Mouse (Mus musculus) retina, postnatal 7 days (tissue): ENCODE data around the gene Ptrhd1.

Experiments used
- DNase-seq: peaks from one replicate; pipeline ENCODE4 v3.0.0-alpha.2; 2012; ENCODE audit warnings: low read depth, low spot score

Gene Ptrhd1

DNA sequence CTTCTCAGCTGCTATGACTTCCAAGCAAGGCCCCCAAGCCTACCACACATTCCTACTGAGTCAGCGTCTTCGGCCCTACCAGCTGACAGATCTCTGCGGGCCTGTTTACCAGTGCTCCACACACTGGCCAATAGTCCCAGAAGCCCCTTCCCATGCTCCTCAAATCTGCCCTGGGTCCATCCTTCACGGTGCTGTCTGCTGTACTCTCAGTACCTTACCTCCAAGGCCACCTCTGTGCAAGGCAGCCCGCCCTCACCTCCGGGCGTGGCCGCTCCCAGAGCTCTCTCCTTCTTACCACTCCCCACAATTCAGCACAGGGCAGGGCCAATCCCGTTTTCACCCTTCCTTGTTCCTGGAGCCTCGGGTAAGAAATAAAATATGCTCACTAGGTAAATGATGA is 11.9 kb downstream of the Ptrhd1 start:
- DNase-seq, result no peak

DNA sequence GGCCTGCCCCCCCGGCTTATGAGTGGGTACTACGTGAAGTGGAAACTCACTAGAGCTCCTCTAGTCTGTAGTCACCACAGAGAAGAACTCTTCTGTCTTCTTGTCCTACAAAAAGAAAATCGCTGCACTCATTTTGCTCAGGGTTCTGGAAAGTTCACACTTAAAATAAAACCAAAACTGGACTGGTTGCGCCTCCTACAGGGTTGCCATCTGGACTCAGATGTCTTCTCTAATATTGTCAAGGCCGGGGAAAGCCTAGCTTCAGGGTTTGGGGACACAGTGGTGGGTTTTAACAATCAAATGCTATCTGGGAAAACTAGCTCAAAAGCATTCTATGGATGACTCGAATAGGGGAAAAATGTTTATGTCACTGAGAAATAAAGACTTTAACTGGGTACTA is 16.0 kb downstream of the Ptrhd1 start:
- DNase-seq, result no peak

DNA sequence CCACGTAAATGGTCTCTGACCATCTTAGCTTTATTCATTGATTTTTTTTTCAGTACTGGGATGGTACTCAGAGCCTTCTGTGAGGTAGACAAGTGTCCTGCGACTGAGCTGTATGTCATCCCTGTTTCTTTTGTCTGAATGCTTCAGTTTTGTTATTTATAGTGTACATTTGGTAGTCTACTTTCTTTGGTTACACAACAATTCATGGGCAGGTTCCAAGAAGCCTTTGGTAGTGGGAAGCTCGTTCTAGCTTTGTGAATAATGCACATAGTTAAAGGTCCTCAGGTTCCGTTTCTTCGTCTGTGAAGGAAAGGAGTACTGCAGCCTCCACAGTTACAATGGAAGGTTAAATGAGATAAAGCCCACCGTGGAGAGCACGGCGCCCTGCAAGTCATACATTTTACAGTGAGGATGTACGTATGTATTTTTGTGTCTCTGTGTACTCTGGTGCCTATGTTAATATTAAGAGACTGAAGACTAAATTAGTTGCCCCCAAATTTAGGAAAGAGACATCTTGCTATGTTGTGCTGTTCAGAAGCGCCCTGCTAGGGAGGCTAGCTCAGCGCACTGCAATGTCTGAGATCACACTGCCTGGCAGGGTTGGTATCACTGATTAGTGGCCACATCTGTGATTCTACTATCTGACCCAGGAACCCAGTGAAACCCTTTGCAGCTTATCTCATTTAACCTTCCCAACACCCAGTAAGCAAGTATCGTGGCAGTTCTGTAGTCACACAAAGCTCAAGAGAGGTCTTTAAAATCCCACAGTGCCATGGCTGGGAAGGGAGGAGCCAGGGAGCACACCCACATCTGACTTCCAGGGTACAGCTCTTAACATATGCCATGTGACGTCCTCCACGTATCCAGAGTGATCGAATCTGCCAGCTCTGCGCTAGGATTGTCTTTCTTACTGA is 19.2 kb downstream of the Ptrhd1 start:
- DNase-seq, result no peak

DNA sequence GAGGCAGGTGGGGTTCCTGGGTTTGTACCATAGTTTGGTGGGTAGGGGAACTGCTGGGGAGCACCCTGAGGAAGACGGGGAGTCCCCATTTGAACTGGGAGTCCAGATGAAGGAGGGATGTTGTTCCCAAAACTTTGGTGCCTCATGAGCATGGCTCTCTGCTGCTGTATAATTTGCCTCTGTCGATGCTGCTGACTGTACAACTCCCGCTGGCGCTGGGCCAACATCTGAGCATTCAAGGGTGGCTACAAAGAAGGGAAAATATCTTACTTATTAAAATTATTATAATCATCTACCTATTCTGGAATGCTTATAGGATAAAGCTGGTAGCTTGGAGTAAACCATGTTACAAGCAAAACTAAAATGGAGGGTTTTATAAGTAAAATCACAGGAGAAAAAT is 33.9 kb downstream of the Ptrhd1 start:
- no peak for DNase-seq

DNA sequence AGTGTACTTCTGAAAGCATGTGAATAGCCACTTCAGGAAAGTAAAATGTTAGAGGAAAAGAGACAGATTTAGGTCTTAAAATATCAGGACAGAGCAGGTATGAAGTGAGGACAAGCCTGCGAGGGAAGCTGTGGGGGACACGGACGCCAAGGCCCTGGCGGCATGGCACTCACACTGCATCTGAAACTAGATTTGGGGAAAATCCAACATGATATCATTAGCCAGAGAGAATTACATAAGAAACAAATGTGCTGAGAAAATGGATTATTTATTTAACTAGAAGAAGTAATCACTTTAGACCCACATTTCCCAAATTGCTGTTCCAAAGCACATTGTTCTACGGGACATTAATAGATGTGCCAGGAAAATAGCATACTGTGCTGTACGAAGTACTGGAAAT is 37.3 kb downstream of the Ptrhd1 start:
- DNase-seq, result no peak

DNA sequence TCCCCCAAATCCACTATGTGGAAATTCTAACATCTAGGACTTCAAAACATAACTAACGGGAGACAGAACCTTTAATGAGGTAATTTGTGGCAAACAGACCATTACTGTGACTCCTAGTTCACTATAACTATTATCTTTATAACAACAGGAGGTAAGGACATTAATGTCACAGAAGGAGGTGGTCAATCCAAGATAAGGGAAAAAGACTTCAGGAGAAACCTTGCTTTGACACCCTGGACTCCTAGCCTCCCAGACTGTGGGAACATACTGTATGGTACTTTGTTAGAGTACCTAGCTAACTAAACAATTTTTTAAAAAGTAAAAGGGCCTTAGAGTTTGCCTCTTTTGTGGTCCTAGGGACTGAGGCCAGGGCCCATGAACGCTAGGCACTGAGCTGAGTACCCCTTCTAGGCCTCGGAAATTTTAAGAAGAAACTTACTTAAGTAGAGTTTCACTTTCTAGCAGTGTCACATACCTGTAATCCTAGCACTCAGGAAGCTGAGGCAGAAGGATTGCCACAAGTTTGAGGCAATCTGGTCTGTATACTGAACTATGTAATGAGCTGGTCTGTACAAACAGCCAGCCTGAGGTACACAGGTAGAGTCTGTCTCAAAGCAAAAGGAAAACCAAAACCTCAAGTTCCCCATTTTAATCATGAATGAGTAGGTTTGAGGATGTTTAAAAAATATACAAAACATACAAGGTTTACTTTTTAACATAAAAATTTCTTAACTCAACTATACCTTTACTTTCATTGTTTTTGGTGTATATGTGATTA is 45.3 kb downstream of the Ptrhd1 start:
- DNase-seq, result no peak

DNA sequence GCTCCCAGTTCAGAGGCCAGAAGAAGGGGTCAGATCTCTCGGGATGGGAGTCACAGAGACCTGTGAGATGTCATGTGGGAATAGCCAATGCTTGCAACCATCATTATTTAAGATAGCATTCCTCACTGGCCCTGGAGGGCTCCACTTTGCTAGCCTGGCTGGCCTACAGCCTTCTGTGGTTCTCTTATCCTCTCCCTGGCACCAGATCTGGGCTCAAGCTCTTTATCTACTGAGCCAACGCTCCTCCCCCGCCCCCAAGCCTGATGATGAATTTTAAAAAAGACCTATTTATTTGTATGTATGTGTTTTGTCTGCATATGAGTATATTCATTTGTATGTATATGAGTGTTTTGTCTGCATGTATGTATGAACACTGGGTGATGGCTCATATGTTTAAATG is 46.1 kb downstream of the Ptrhd1 start:
- no peak for DNase-seq

DNA sequence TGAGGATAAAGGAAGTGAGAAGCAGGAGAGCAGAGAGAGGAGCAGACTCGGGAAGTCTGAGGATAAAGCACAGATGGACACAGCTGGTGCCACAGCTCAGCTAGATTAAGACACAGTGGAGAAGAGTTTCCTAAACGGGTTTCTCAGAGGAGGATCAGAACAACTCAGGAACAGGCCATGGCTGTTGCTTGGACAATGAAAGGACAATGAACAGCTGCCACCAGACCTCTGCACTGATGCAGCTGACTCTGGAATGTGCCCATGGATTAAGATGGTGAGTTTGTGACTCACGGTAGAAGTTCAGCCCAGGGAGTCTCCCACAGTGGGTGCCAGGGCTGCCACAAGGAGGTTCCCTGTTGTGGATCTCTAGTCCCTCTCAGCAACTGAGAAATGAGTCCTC is 51.4 kb downstream of the Ptrhd1 start:
- DNase-seq, result no peak
